Mouse (Mus musculus) cerebellum, adult 8-10 months (tissue): ENCODE data around the gene Emid1.

Source experiments
- DNase-seq: peaks from one replicate; pipeline ENCODE4 v3.0.0; 2022

The Emid1 gene

GRCm38 (mm10) chr11:5160722-5161485, 8.8 kb upstream of the Emid1 start:
- no peak for DNase-seq

- DNase-seq: no peak
Observed at GRCm38 (mm10) chr11:5158056-5158455, 6.0 kb upstream of the Emid1 start.

GRCm38 (mm10) chr11:5154961-5155805, 3.1 kb upstream of the Emid1 start:
- peak; percentile 49 for DNase-seq

GRCm38 (mm10) chr11:5151247-5151630, 818 bp downstream of the Emid1 start:
- no peak for DNase-seq

- no peak for DNase-seq
Observed at GRCm38 (mm10) chr11:5150416-5151246, 1.4 kb downstream of the Emid1 start.

GRCm38 (mm10) chr11:5149955-5150354, 2.1 kb downstream of the Emid1 start:
- no peak for DNase-seq

GRCm38 (mm10) chr11:5149249-5149648, 2.8 kb downstream of the Emid1 start:
- DNase-seq: no peak

- no peak for DNase-seq
Observed at GRCm38 (mm10) chr11:5145600-5145999, 6.5 kb downstream of the Emid1 start.

GRCm38 (mm10) chr11:5141965-5142364, 10.1 kb downstream of the Emid1 start:
- no peak for DNase-seq

GRCm38 (mm10) chr11:5141252-5141651, 10.8 kb downstream of the Emid1 start:
- DNase-seq: no peak

GRCm38 (mm10) chr11:5140619-5141018, 11.4 kb downstream of the Emid1 start:
- peak; percentile 54 for DNase-seq

- DNase-seq: no peak
Observed at GRCm38 (mm10) chr11:5139372-5139771, 12.7 kb downstream of the Emid1 start.

GRCm38 (mm10) chr11:5138642-5139041, 13.4 kb downstream of the Emid1 start:
- no peak for DNase-seq

- no peak for DNase-seq
Observed at GRCm38 (mm10) chr11:5135914-5136313, 16.1 kb downstream of the Emid1 start.

GRCm38 (mm10) chr11:5132751-5133150, 19.3 kb downstream of the Emid1 start:
- DNase-seq: no peak

- DNase-seq: no peak
Observed at GRCm38 (mm10) chr11:5130111-5130665, 21.9 kb downstream of the Emid1 start.

GRCm38 (mm10) chr11:5129035-5129480, 23.0 kb downstream of the Emid1 start:
- DNase-seq: no peak

GRCm38 (mm10) chr11:5125713-5126112, 26.3 kb downstream of the Emid1 start:
- DNase-seq: no peak

- DNase-seq: peak; percentile 79
Observed at GRCm38 (mm10) chr11:5114931-5115581, 37.0 kb downstream of the Emid1 start.

GRCm38 (mm10) chr11:5113645-5114044, 38.4 kb downstream of the Emid1 start:
- no peak for DNase-seq

- no peak for DNase-seq
Observed at GRCm38 (mm10) chr11:5109441-5109840, 42.6 kb downstream of the Emid1 start.

GRCm38 (mm10) chr11:5103986-5104509, 48.0 kb downstream of the Emid1 start:
- no peak for DNase-seq
